Mouse (Mus musculus) stomach, postnatal 0 days (tissue): ENCODE results near the gene Egfem1. TPM values are rescaled to one million over a fixed set of nuclear protein-coding genes. Genes with fewer than 3 reads are reported as not detected.

Experiments
- ATAC-seq: fragments of 200-750 bp; cut with Nextera tagmentation; 2 replicates; pipeline ENCODE4 v1.8.0; 2017; ENCODE audit not compliant: low FRiP score, low TSS enrichment
- DNase-seq: peaks from one replicate; pipeline ENCODE4 v3.0.0-alpha.2; 2016; ENCODE audit warnings: low spot score
- H3K27ac ChIP-seq: fragments of 300-500 bp; sonication (generic); replicated peaks from 2 replicates; pipeline ENCODE4 v1.5.1; 2014; ENCODE audit warnings: mild to moderate bottlenecking, control low read depth
- H3K27me3 ChIP-seq: fragments of 300-500 bp; sonication (generic); 2 replicates; pipeline ENCODE4 v1.6.1; 2014; ENCODE audit warnings: low read length; ENCODE audit not compliant: control insufficient read depth, insufficient read depth
- H3K36me3 ChIP-seq: fragments of 300-500 bp; sonication (generic); 2 replicates; pipeline ENCODE4 v1.6.1; 2014; ENCODE audit warnings: low read length, mixed read lengths; ENCODE audit not compliant: control insufficient read depth, insufficient read depth
- H3K4me1 ChIP-seq: fragments of 300-500 bp; sonication (generic); replicated peaks from 2 replicates; pipeline ENCODE4 v1.6.1; 2014; ENCODE audit warnings: antibody characterized with exemption; ENCODE audit not compliant: control insufficient read depth, insufficient read depth
- H3K4me2 ChIP-seq: fragments of 300-500 bp; sonication (generic); replicated peaks from 2 replicates; pipeline ENCODE4 v1.6.1; 2014; ENCODE audit warnings: low read depth, mild to moderate bottlenecking, control low read depth, moderate library complexity
- H3K4me3 ChIP-seq: fragments of 300-500 bp; sonication (generic); 2 replicates; pipeline ENCODE4 v1.5.1; 2014; ENCODE audit warnings: low read depth, low read length, control low read depth
- H3K9ac ChIP-seq: fragments of 300-500 bp; sonication (generic); 2 replicates; pipeline ENCODE4 v1.6.1; 2014; ENCODE audit warnings: mild to moderate bottlenecking, low read length, control low read depth, mixed read lengths
- H3K9me3 ChIP-seq: fragments of 300-500 bp; sonication (generic); 2 replicates; pipeline ENCODE4 v1.6.1; 2016; ENCODE audit warnings: low read length; ENCODE audit not compliant: control insufficient read depth
- CTCF ChIP-seq: IDR thresholded peaks from 2 replicates; pipeline ENCODE4 v1.5.1; 2016; ENCODE audit warnings: antibody characterized with exemption, low read depth, mild to moderate bottlenecking, moderate library complexity
- EP300 ChIP-seq: optimal IDR thresholded peaks from 2 replicates; pipeline ENCODE3; 2016; ENCODE audit warnings: antibody characterized with exemption
- WGBS: fragments of 180-500 bp; shearing (Covaris S2); extraction: QIAGEN DNeasy Blood & Tissue Kit; methylation state at CpG from one replicate; pipeline ENCODE4 v1.1.7; 2014; 5-methylcytosine and 5-hydroxymethylcytosine counted together
- polyA plus RNA-seq: library from polyadenylated mRNA; unstranded; fragments of >200 nt; fragmentation: Nextera tagmentation; extraction: Ambion mirVana; gene quantifications from 2 replicates; pipeline ENCODE4 v1.2.1, GENCODE M21; 2015

The Egfem1 gene
- polyA plus RNA-seq, 1 experiment from 2014 or later, result 0.16 TPM

DNA sequence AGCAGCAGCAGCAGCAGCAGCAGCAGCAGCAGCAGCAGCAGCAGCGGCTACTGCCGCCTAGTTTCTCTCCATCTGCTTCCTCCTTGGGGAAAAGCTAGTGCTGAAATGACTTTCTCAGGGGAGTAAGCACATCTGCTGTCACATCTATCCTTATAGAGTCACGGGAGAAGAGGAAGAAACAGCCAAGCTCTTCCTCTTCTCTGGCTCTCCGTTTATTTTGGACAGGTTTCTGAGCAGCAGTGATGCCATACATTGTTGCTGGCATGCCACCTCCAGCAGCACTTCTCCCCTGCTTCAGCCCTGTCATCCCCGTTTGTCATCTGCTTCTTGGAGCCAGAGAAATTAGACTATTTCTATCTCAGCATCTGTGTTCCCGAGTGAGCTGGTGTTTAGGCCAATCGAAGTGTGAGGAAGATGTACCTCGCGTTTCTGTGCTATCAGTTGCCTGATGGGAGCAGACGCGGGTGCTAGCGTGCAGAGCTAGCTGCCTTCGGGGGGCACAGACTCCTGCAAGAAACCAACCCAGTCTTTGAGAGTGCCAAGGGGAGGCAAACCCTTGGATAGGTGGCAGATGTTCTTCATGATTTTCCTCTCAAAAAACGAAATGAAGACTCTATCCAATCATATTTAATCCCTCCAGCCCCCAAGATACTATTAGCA, 34.4 kb upstream of the Egfem1 start:
- H3K9me3 ChIP-seq, result no peaks in the 10 kb centered on the region
- H3K4me3 ChIP-seq, result no peak overlapping the region
- no peaks in the 10 kb centered on the region for H3K36me3 ChIP-seq
- DNase-seq (no peak), ATAC-seq (no peak)
- no peak overlapping the region for H3K4me2 ChIP-seq
- H3K4me1 ChIP-seq, result no peaks in the 10 kb centered on the region
- TF ChIP-seq EP300, result no peak
- TF ChIP-seq CTCF, result no peak
- 76% methylated on average over 14 of the region's 14 CpGs for WGBS
- H3K9ac ChIP-seq, result no peak overlapping the region
- H3K27ac ChIP-seq, result no peak overlapping the region
- no peaks in the 10 kb centered on the region for H3K27me3 ChIP-seq

- TF ChIP-seq EP300 (no peak), CTCF (no peak)
Measured at GRCm38 (mm10) chr3:29063156-29063555, 18.7 kb upstream of the Egfem1 start.

GRCm38 (mm10) chr3:29068428-29069098, 13.3 kb upstream of the Egfem1 start:
- no peaks in the 10 kb centered on the region for H3K4me1 ChIP-seq
- no peak for DNase-seq
- H3K27ac ChIP-seq, result no peak overlapping the region
- no peak overlapping the region for H3K4me2 ChIP-seq
- H3K9ac ChIP-seq, result no peak overlapping the region
- ATAC-seq, result no peak
- no peaks in the 10 kb centered on the region for H3K36me3 ChIP-seq
- TF ChIP-seq EP300 (no peak), CTCF (no peak)
- H3K4me3 ChIP-seq, result no peak overlapping the region
- H3K9me3 ChIP-seq, result no peaks in the 10 kb centered on the region
- 80% methylated on average over 6 of the region's 6 CpGs for WGBS
- H3K27me3 ChIP-seq, result no peaks in the 10 kb centered on the region

More at GRCm38 (mm10) chr3:29063156-29063555, 18.7 kb upstream of the Egfem1 start:
- no peak for DNase-seq
- no peaks in the 10 kb centered on the region for H3K36me3 ChIP-seq
- 80% methylated on average over 4 of the region's 4 CpGs for WGBS
- no peak overlapping the region for H3K9ac ChIP-seq
- H3K4me2 ChIP-seq, result no peak overlapping the region
- H3K4me1 ChIP-seq, result no peaks in the 10 kb centered on the region
- H3K9me3 ChIP-seq, result no peaks in the 10 kb centered on the region
- H3K4me3 ChIP-seq, result no peak overlapping the region
- no peak overlapping the region for H3K27ac ChIP-seq
- H3K27me3 ChIP-seq, result no peaks in the 10 kb centered on the region
- no peak for ATAC-seq

DNA sequence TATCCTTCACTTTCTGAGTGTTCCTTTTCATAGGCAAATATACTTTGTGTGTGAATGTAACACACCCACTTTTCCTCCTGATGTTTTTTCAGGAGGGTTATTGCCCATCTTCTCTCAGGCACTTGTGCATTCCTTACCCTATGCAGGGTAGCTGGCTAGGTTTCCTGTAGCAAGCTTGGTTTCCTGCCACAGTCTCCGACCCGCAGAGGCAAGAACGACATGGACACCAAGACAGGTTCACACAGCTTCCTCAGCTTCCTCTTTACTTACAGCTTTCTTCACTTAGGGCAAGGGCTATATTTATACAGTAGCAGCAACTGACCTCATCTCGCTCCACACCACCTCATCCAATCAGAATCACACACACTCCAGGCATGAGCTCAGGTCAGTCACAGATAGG, 10.5 kb upstream of the Egfem1 start:
- H3K4me1 ChIP-seq, result no peaks in the 10 kb centered on the region
- no peaks in the 10 kb centered on the region for H3K9me3 ChIP-seq
- H3K27me3 ChIP-seq, result no peaks in the 10 kb centered on the region
- H3K4me3 ChIP-seq, result no peak overlapping the region
- TF ChIP-seq EP300 (no peak), CTCF (no peak)
- H3K4me2 ChIP-seq, result no peak overlapping the region
- ATAC-seq (no peak), DNase-seq (no peak)
- no peaks in the 10 kb centered on the region for H3K36me3 ChIP-seq
- WGBS, result 83% methylated on average over 4 of the region's 4 CpGs
- H3K27ac ChIP-seq, result no peak overlapping the region
- no peak overlapping the region for H3K9ac ChIP-seq

DNA sequence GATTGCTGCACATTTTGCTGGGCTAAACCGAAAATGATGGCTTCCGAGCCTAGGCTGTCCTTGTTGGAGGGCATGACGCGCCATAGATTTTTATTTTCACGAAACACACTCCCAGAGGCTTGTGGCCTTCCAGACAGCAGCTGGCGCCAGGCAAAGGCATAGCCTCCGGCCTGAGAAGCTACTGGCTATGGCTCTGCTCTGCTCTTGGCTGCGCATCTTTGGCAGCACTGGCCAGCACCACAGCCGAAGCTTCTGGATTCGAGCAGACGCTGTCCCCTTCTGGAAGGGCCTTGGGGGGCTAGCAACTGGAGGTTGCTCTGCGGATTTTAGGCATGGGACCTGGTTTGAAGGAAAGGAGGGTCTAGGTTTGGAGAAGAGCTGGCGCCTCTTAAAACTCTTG, 306 bp upstream of the Egfem1 start:
- no peak overlapping the region for H3K4me3 ChIP-seq
- no peak overlapping the region for H3K9ac ChIP-seq
- TF ChIP-seq CTCF, result no peak
- TF ChIP-seq EP300, result no peak
- no peaks in the 10 kb centered on the region for H3K36me3 ChIP-seq
- no peak overlapping the region for H3K27ac ChIP-seq
- no peaks in the 10 kb centered on the region for H3K4me1 ChIP-seq
- DNase-seq, result no peak
- no peaks in the 10 kb centered on the region; the same call in 1 of the 2 replicates for H3K27me3 ChIP-seq
- WGBS, result 29% methylated on average over 13 of the region's 13 CpGs
- no peak for ATAC-seq
- no peaks in the 10 kb centered on the region for H3K9me3 ChIP-seq
- H3K4me2 ChIP-seq, result no peak overlapping the region

DNA sequence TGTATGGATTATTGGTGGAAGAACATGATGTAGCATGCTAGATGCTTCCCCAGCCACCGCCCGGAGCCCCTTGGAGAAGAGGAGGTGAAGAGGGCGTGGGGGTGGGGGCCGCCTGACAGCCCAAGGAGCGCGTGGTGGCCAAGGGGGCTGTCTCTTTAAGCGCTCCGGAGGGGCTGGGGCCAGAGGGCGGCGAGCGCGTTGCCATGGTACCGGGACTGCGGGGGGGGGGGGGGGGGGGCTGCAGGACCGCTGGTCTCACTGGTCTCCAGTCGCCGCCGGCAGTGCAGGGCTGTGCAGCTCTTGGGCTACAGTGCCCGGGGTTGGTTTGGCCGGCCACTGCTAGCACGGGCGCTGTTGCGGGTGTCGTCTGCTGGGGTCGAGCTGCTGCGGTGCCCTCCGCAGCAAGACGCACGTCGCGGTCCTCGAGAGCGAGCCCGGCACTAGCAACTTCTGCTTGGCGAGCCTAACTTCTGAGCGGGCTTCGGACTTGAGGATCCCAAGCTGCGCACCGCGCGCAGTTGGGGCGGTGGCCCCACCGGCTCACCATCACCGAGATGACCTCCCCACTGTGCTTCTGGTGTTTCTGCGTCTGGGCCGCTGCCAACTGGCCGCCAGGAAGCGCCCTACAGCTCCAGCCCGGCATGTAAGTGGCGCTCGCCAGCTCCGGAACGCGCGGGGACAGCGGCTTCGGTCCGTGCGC, 623 bp downstream of the Egfem1 start:
- under 1% methylated on average over 47 of the region's 59 CpGs for WGBS
- Histone ChIP-seq H3K4me1 (no peaks in the 10 kb centered on the region), H3K9me3 (no peaks in the 10 kb centered on the region), H3K4me2 (peak overlapping the region; percentile 56), H3K36me3 (no peaks in the 10 kb centered on the region), H3K27ac (no peak overlapping the region), H3K27me3 (no peaks in the 10 kb centered on the region; the same call in 1 of the 2 replicates), H3K4me3 (peak overlapping the region; percentile 35), H3K9ac (no peak overlapping the region)
- TF ChIP-seq EP300 (no peak), CTCF (no peak)
- peak; percentile 38; the same call in 1 of the 2 replicates for ATAC-seq
- DNase-seq, result peak; percentile 13
